Mouse (Mus musculus) MEL (cell line): ENCODE data around the gene Txnip. TPM values are rescaled to one million over a fixed set of nuclear protein-coding genes. Genes with fewer than 3 reads are reported as not detected.
A peak's percentile ranks its signal among the peaks of the same experiment; 100 is the strongest.

Experiments
- DNase-seq: peaks from one replicate; pipeline ENCODE4 v3.0.0; 2011; ENCODE audit warnings: low read depth, low spot score
- H3K27ac ChIP-seq: 2 replicates; pipeline ENCODE4 v1.5.1; 2012; ENCODE audit warnings: low read depth, mild to moderate bottlenecking, control low read depth, low read length, moderate library complexity; ENCODE audit not compliant: control insufficient read depth
- H3K27me3 ChIP-seq, 2 experiments: fragments of 150-350 bp in 1 of 2; sonication (generic) in 1 of 2; 2 replicates each; pipeline ENCODE4 v1.6.1; 2012; ENCODE audit warnings: low read length in 2 of 2, mild to moderate bottlenecking in 2 of 2, improper control_type of control experiment in 1 of 2, moderate library complexity in 1 of 2; ENCODE audit not compliant: insufficient read depth in 2 of 2, control insufficient read depth in 1 of 2
- H3K36me3 ChIP-seq, 2 experiments: 2 replicates each; pipeline ENCODE4 v1.6.1; 2012 to 2014; ENCODE audit warnings: low read length in 2 of 2, improper control_type of control experiment in 1 of 2, inconsistent platforms in 1 of 2, mild to moderate bottlenecking in 1 of 2; ENCODE audit not compliant: insufficient read depth in 2 of 2, control insufficient read depth in 1 of 2
- H3K4me1 ChIP-seq, 2 experiments: fragments of 150-350 bp in 1 of 2; sonication (generic) in 1 of 2; 2 replicates each; pipeline ENCODE4 v1.6.1; 2012; ENCODE audit warnings: low read length in 2 of 2, improper control_type of control experiment in 1 of 2, mild to moderate bottlenecking in 1 of 2; ENCODE audit not compliant: insufficient read depth in 2 of 2, control insufficient read depth in 1 of 2
- H3K4me3 ChIP-seq, 2 experiments: fragments of 150-350 bp in 1 of 2; sonication (generic) in 1 of 2; 2 replicates each; pipeline ENCODE4 v1.5.1; 2012; ENCODE audit warnings: low read depth in 2 of 2, low read length in 2 of 2, mild to moderate bottlenecking in 2 of 2, moderate library complexity in 2 of 2, control low read depth in 1 of 2, improper control_type of control experiment in 1 of 2; ENCODE audit not compliant: control insufficient read depth in 1 of 2, insufficient read depth in 1 of 2
- H3K79me2 ChIP-seq: 2 replicates; pipeline ENCODE4 v1.6.1; 2012; ENCODE audit warnings: mild to moderate bottlenecking, low read length, moderate library complexity; ENCODE audit not compliant: control insufficient read depth, poor library complexity, insufficient read depth
- H3K9ac ChIP-seq: 2 replicates; pipeline ENCODE4 v1.6.1; 2012; ENCODE audit warnings: low read depth, mild to moderate bottlenecking, control low read depth, low read length, moderate library complexity; ENCODE audit not compliant: control insufficient read depth, poor library complexity, severe bottlenecking
- H3K9me3 ChIP-seq: fragments of 150-350 bp; sonication (generic); replicated peaks from 2 replicates; pipeline ENCODE4 v1.6.1; 2012; ENCODE audit warnings: mild to moderate bottlenecking, low read length, improper control_type of control experiment, moderate library complexity; ENCODE audit not compliant: insufficient read depth
- BHLHE40 ChIP-seq: IDR thresholded peaks from 2 replicates; pipeline ENCODE4 v1.6.1; 2012; ENCODE audit warnings: low read depth, mild to moderate bottlenecking, inconsistent platforms, low read length, improper control_type of control experiment, borderline replicate concordance
- CHD1 ChIP-seq: IDR thresholded peaks from 2 replicates; pipeline ENCODE4 v1.6.1; 2012; ENCODE audit warnings: low read depth, mild to moderate bottlenecking, inconsistent platforms, low read length, improper control_type of control experiment
- CHD2 ChIP-seq: IDR thresholded peaks from 2 replicates; pipeline ENCODE4 v1.6.1; 2011; ENCODE audit warnings: low read length, improper control_type of control experiment
- CTCF ChIP-seq, 3 experiments: IDR thresholded peaks in 2 of 3; conservative IDR thresholded peaks in 1 of 3; 2 replicates each; pipeline ENCODE4 v1.5.1; 2011 to 2012; ENCODE audit warnings: low read length in 3 of 3, low read depth in 2 of 3, mild to moderate bottlenecking in 2 of 3, improper control_type of control experiment in 1 of 3, inconsistent platforms in 1 of 3, mixed read lengths in 1 of 3, moderate library complexity in 1 of 3; ENCODE audit not compliant: control insufficient read depth in 1 of 3, insufficient read depth in 1 of 3, poor library complexity in 1 of 3, severe bottlenecking in 1 of 3
- E2F4 ChIP-seq: IDR thresholded peaks from 2 replicates; pipeline ENCODE4 v1.6.1; 2011; ENCODE audit warnings: low read depth, low read length, improper control_type of control experiment, borderline replicate concordance
- ELF1 ChIP-seq: IDR thresholded peaks from 2 replicates; pipeline ENCODE4 v1.6.1; 2014; ENCODE audit warnings: low read depth, mild to moderate bottlenecking, inconsistent platforms, low read length, improper control_type of control experiment, moderate library complexity
- EP300 ChIP-seq, 2 experiments: IDR thresholded peaks; 2 replicates each; pipeline ENCODE4 v1.6.1; 2011; ENCODE audit warnings: improper control_type of control experiment in 2 of 2, low read length in 2 of 2, low read depth in 1 of 2, mild to moderate bottlenecking in 1 of 2
- GABPA ChIP-seq: IDR thresholded peaks from 2 replicates; pipeline ENCODE4 v1.6.1; 2012; ENCODE audit warnings: low read depth, mild to moderate bottlenecking, inconsistent platforms, low read length, improper control_type of control experiment, moderate library complexity
- GATA1 ChIP-seq: IDR thresholded peaks from 2 replicates; pipeline ENCODE4 v1.6.1; 2011; ENCODE audit warnings: low read depth, low read length, improper control_type of control experiment
- KAT2A ChIP-seq: conservative IDR thresholded peaks from 2 replicates; pipeline ENCODE4 v1.6.1; 2012; ENCODE audit warnings: low read depth, low read length, improper control_type of control experiment, inconsistent platforms
- MAFK ChIP-seq: IDR thresholded peaks from 2 replicates; pipeline ENCODE4 v1.6.1; 2011; ENCODE audit warnings: low read depth, mild to moderate bottlenecking, low read length, improper control_type of control experiment, borderline replicate concordance
- MAX ChIP-seq: IDR thresholded peaks from 2 replicates; pipeline ENCODE4 v1.6.1; 2011; ENCODE audit warnings: low read length, improper control_type of control experiment
- MAZ ChIP-seq: IDR thresholded peaks from 2 replicates; pipeline ENCODE4 v1.6.1; 2012; ENCODE audit warnings: low read depth, mild to moderate bottlenecking, inconsistent platforms, low read length, improper control_type of control experiment
- MEF2A ChIP-seq: IDR thresholded peaks from 2 replicates; pipeline ENCODE4 v1.6.1; 2014; ENCODE audit warnings: low read depth, mild to moderate bottlenecking, inconsistent platforms, low read length, improper control_type of control experiment; ENCODE audit not compliant: poor library complexity, insufficient replicate concordance, severe bottlenecking; ENCODE audit errors: extremely low read depth
- MXI1 ChIP-seq: IDR thresholded peaks from 2 replicates; pipeline ENCODE4 v1.6.1; 2011; ENCODE audit warnings: mild to moderate bottlenecking, low read depth, low read length, improper control_type of control experiment
- MYB ChIP-seq: IDR thresholded peaks from 2 replicates; pipeline ENCODE4 v1.6.1; 2011; ENCODE audit warnings: mild to moderate bottlenecking, low read depth, low read length, improper control_type of control experiment
- MYC ChIP-seq: IDR thresholded peaks from 2 replicates; pipeline ENCODE4 v1.6.1; 2011; ENCODE audit warnings: low read depth, mild to moderate bottlenecking, low read length, improper control_type of control experiment, moderate library complexity
- NELFE ChIP-seq: IDR thresholded peaks from 2 replicates; pipeline ENCODE4 v1.6.1; 2011; ENCODE audit warnings: low read depth, low read length, improper control_type of control experiment
- NRF1 ChIP-seq: IDR thresholded peaks from 2 replicates; pipeline ENCODE4 v1.6.1; 2014; ENCODE audit warnings: low read depth, mild to moderate bottlenecking, inconsistent platforms, low read length, improper control_type of control experiment, moderate library complexity; ENCODE audit not compliant: poor library complexity, insufficient read depth, severe bottlenecking
- POLR2A ChIP-seq, 2 experiments: IDR thresholded peaks; 2 replicates each; pipeline ENCODE4 v1.6.1; 2011 to 2012; ENCODE audit warnings: low read length in 2 of 2, mild to moderate bottlenecking in 2 of 2, control low read depth in 1 of 2, improper control_type of control experiment in 1 of 2, low read depth in 1 of 2, moderate library complexity in 1 of 2; ENCODE audit not compliant: control insufficient read depth in 1 of 2, insufficient read depth in 1 of 2, poor library complexity in 1 of 2
- POLR2AphosphoS2 ChIP-seq: IDR thresholded peaks from 2 replicates; pipeline ENCODE4 v1.6.1; 2011; ENCODE audit warnings: low read length, improper control_type of control experiment
- RCOR1 ChIP-seq: IDR thresholded peaks from 2 replicates; pipeline ENCODE4 v1.6.1; 2012; ENCODE audit warnings: low read depth, mild to moderate bottlenecking, inconsistent platforms, low read length, improper control_type of control experiment
- SMC3 ChIP-seq: IDR thresholded peaks from 2 replicates; pipeline ENCODE4 v1.6.1; 2011; ENCODE audit warnings: low read depth, low read length, improper control_type of control experiment
- TBP ChIP-seq: IDR thresholded peaks from 2 replicates; pipeline ENCODE4 v1.8.0; 2011; ENCODE audit warnings: low read depth, low read length, improper control_type of control experiment
- UBTF ChIP-seq: IDR thresholded peaks from 2 replicates; pipeline ENCODE4 v1.6.1; 2012; ENCODE audit warnings: low read depth, mild to moderate bottlenecking, inconsistent platforms, low read length, improper control_type of control experiment, moderate library complexity, borderline replicate concordance; ENCODE audit not compliant: insufficient read depth
- USF1 ChIP-seq: IDR thresholded peaks from 2 replicates; pipeline ENCODE4 v1.6.1; 2014; ENCODE audit warnings: low read depth, mild to moderate bottlenecking, inconsistent platforms, low read length, improper control_type of control experiment, moderate library complexity
- USF2 ChIP-seq, 2 experiments: IDR thresholded peaks; 2 replicates each; pipeline ENCODE4 v1.6.1; 2011 to 2012; ENCODE audit warnings: improper control_type of control experiment in 2 of 2, low read length in 2 of 2, borderline replicate concordance in 1 of 2, inconsistent platforms in 1 of 2, low read depth in 1 of 2, mild to moderate bottlenecking in 1 of 2; ENCODE audit not compliant: insufficient read depth in 1 of 2
- ZC3H11A ChIP-seq: IDR thresholded peaks from 2 replicates; pipeline ENCODE4 v1.6.1; 2012; ENCODE audit warnings: low read depth, mild to moderate bottlenecking, inconsistent platforms, low read length, improper control_type of control experiment
- ZNF384 ChIP-seq: IDR thresholded peaks from 2 replicates; pipeline ENCODE4 v1.6.1; 2012; ENCODE audit warnings: low read depth, mild to moderate bottlenecking, inconsistent platforms, low read length, improper control_type of control experiment
- polyA plus RNA-seq, 2 experiments: library from polyadenylated mRNA; stranded (reverse) in 1 of 2; unstranded in 1 of 2; fragments of >175 nt in 1 of 2; fragments of >200 nt in 1 of 2; gene quantifications; 2 replicates each; pipeline versions ENCODE4 v1.2.1 to v1.2.4; 2012; ENCODE audit warnings: low replicate concordance in 2 of 2, low read depth in 1 of 2; ENCODE audit not compliant: insufficient read length in 2 of 2, insufficient read depth in 1 of 2, missing spikeins in 1 of 2
- total RNA-seq: library from RNA; depleted of rRNA; stranded (reverse); fragments of 300-350 nt; gene quantifications from 2 replicates; pipeline ENCODE4 v1.2.3, GENCODE M21; 2012

Txnip gene
- total and polyA plus RNA-seq, 3 experiments, result 183 to 1,680 (median 237) TPM

DNA sequence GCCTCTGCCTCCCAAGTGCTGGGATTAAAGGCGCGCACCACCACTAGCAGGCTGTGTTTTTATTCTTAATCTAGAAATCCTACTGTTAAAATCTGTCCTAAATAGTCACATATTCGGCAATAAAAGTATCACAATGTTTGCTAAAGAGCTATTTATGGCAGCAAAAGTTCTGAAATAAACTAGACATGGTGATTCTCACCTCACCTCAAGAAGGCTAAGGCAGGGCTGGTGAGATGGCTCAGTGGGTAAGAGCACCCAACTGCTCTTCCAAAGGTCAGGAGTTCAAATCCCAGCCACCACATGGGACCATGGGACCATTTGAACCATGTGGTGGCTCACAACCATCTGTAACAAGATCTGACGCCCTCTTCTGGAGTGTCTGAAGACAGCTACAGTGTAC is 32.9 kb downstream of the Txnip start:
- H3K27ac ChIP-seq, result no peak overlapping the region
- H3K9me3 ChIP-seq, result no peaks in the 10 kb centered on the region
- TF ChIP-seq TBP (peak; percentile 91), ZC3H11A (no peak), CTCF (IDR thresholded peaks at IDR 0.05 in 2 of 3, conservative IDR thresholded peaks at IDR 0.05 in 1 of 3; ENCODE audit: control insufficient read depth in 1 of 3, insufficient read depth in 1 of 3, low read depth in 2 of 3, low read length in 3 of 3, poor library complexity in 1 of 3, severe bottlenecking in 1 of 3) (0 out of 6 replicates have a peak, but pooled peaks of 1 of the 3 experiments have one; percentile 7)
- peaks cover 4 to 7% of the 10 kb centered on the region in 2 experiments; a peak in 3 of 4 replicates for H3K4me1 ChIP-seq
- peak; percentile 24 for DNase-seq
- H3K27me3 ChIP-seq, result no peaks in the 10 kb centered on the region
- no peak overlapping the region for H3K9ac ChIP-seq
- no peak overlapping the region for H3K4me3 ChIP-seq
- H3K36me3 ChIP-seq, result peaks cover 0 to 5% of the 10 kb centered on the region in 2 experiments; a peak in 2 of 4 replicates
- H3K79me2 ChIP-seq, result peaks cover 3% of the 10 kb centered on the region; the same call in 1 of the 2 replicates

DNA sequence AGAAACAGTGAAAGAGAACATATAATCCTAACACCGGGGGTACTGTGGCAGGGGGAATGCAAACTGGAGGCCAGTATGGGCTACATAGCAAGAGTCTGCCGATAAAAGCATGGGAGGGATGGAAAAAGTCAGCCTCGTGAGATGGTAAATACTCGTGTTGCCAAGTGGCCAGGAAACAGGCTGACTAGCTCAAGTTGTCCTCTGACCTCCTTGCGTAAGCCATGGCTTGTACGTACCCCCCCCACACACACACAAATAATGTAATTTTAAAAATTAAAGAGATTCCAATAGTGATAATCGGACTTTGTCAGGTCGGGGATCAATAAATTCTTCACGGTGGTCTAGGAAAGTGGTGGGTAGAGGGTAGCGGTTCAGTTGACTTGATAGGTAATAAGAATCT is 35.6 kb downstream of the Txnip start:
- TF ChIP-seq MAX (peak; percentile 70), E2F4 (no peak), MAFK (no peak), ELF1 (no peak), MXI1 (peak; percentile 52; the same call in 1 of the 2 replicates), SMC3 (no peak), MYB (no peak), GABPA (no peak), MAZ (no peak), MYC (peak; percentile 56; the same call in 1 of the 2 replicates), POLR2A (IDR thresholded peaks at IDR 0.05; ENCODE audit: control insufficient read depth in 1 of 2, insufficient read depth in 1 of 2, low read depth in 1 of 2, low read length in 2 of 2, poor library complexity in 1 of 2) (no peak), UBTF (no peak), CHD2 (no peak), EP300 (IDR thresholded peaks at IDR 0.05; ENCODE audit: low read depth in 1 of 2, low read length in 2 of 2) (no peak), KAT2A (no peak), MEF2A (no peak), USF2 (IDR thresholded peaks at IDR 0.05; ENCODE audit: borderline replicate concordance in 1 of 2, insufficient read depth in 1 of 2, low read depth in 1 of 2, low read length in 2 of 2) (no peak), POLR2AphosphoS2 (no peak), GATA1 (no peak; the same call in 1 of the 2 replicates), ZNF384 (no peak), USF1 (no peak), NRF1 (no peak), RCOR1 (no peak; the same call in 1 of the 2 replicates), CHD1 (0 out of 2 replicates have a peak, but pooled peaks have one; percentile 80), BHLHE40 (no peak), NELFE (no peak)
- Histone ChIP-seq H3K9me3 (no peaks in the 10 kb centered on the region), H3K79me2 (peaks cover 3% of the 10 kb centered on the region; the same call in 1 of the 2 replicates), H3K4me3 (peak overlapping the region; percentile 75 to 77), H3K9ac (peak overlapping the region; percentile 76), H3K4me1 (peaks cover 4 to 7% of the 10 kb centered on the region in 2 experiments; a peak in 3 of 4 replicates), H3K36me3 (peaks cover 0 to 5% of the 10 kb centered on the region in 2 experiments; a peak in 2 of 4 replicates), H3K27me3 (no peaks in the 10 kb centered on the region), H3K27ac (peak overlapping the region; percentile 79)
- DNase-seq, result peak; percentile 84
